Mouse (Mus musculus) spleen, adult 2 months (tissue): ENCODE data around the gene Lcmt1.

ENCODE experiments used
- CTCF ChIP-seq: fragments of 200-500 bp; IDR thresholded peaks from 2 replicates; pipeline ENCODE4 v1.5.1; 2011; ENCODE audit warnings: mild to moderate bottlenecking, inconsistent platforms; ENCODE audit not compliant: insufficient read depth, insufficient read length, insufficient replicate concordance; ENCODE audit errors: extremely low read depth
- POLR2A ChIP-seq: fragments of 200-500 bp; IDR thresholded peaks from 2 replicates; pipeline ENCODE4 v1.6.1; 2011; ENCODE audit warnings: low read depth, low read length, inconsistent platforms

- TF ChIP-seq CTCF (no peak), POLR2A (no peak)
Measured at GRCm38 (mm10) chr7:123458309-123458708, 88.7 kb downstream of the Lcmt1 start.
